Mouse (Mus musculus) skeletal muscle tissue, adult 2 months (tissue): ENCODE results near the gene Capn1.

Source experiments
- DNase-seq: peaks from one replicate; pipeline ENCODE4 v3.0.0-alpha.2; 2012; ENCODE audit warnings: low read depth, low spot score

Gene Capn1

GRCm38 (mm10) chr19:5953201-5953770, 62.4 kb downstream of the Capn1 start:
- no peak for DNase-seq

GRCm38 (mm10) chr19:5952071-5952691, 63.5 kb downstream of the Capn1 start:
- peak; percentile 67 for DNase-seq

- DNase-seq: no peak
Measured at GRCm38 (mm10) chr19:5951631-5952030, 64.1 kb downstream of the Capn1 start.

- no peak for DNase-seq
Measured at GRCm38 (mm10) chr19:5950218-5950617, 65.5 kb downstream of the Capn1 start.

- no peak for DNase-seq
Measured at GRCm38 (mm10) chr19:5945891-5946290, 69.8 kb downstream of the Capn1 start.

GRCm38 (mm10) chr19:5945027-5945426, 70.7 kb downstream of the Capn1 start:
- no peak for DNase-seq

- DNase-seq: no peak
Measured at GRCm38 (mm10) chr19:5944145-5944544, 71.6 kb downstream of the Capn1 start.

GRCm38 (mm10) chr19:5943404-5943803, 72.3 kb downstream of the Capn1 start:
- DNase-seq: no peak

GRCm38 (mm10) chr19:5942581-5942980, 73.1 kb downstream of the Capn1 start:
- DNase-seq: no peak

GRCm38 (mm10) chr19:5940656-5941055, 75.0 kb downstream of the Capn1 start:
- no peak for DNase-seq

GRCm38 (mm10) chr19:5940173-5940572, 75.5 kb downstream of the Capn1 start:
- peak; percentile 97 for DNase-seq

- no peak for DNase-seq
Measured at GRCm38 (mm10) chr19:5939715-5940114, 76.0 kb downstream of the Capn1 start.
